Mouse (Mus musculus): Measurements from ENCODE around the gene Olfr315. TPM values are rescaled to one million over a fixed set of nuclear protein-coding genes. Genes with fewer than 3 reads are reported as not detected.
"Not testable (repeated sequence)": the region's sequence is repeated elsewhere in the genome, so short reads cannot be mapped to it uniquely, and the experiment has no call there.

The Olfr315 gene
- polyA plus RNA-seq, 1 experiment from 2014 or later = not detected

DNA sequence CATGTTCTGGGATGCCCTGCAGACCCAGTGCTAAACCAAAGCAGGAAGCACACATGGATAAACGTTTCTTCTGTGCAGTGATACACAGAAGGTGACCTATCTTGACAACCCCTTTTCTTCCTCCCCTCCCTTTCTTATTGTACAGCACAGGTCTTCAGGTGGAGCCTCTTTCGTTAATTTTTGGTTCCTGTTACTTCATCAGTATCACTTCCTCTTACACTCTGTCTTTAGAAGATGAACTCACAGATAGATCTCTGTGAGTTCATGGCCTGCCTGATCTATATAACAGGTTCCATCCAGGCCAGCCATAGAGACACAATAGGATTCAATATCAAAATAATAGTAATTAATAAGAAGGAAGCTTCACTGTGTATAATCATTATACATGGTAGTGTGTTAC, 17.1 kb downstream of the Olfr315 start:
- WGBS = 48% methylated on average over 2 of the region's 2 CpGs
- no peaks in the 10 kb centered on the region for H3K9me3 ChIP-seq
- peaks cover 5% of the 10 kb centered on the region for H3K4me1 ChIP-seq
- H3K4me2 ChIP-seq (replicated peaks) = no peak overlapping the region
- no peak for ATAC-seq (replicated peaks)
- no peaks in the 10 kb centered on the region for H3K27me3 ChIP-seq
- H3K27ac ChIP-seq (replicated peaks) = no peak overlapping the region
- no peaks in the 10 kb centered on the region for H3K36me3 ChIP-seq
- H3K9ac ChIP-seq (replicated peaks) = no peak overlapping the region
- no peak overlapping the region for H3K4me3 ChIP-seq

DNA sequence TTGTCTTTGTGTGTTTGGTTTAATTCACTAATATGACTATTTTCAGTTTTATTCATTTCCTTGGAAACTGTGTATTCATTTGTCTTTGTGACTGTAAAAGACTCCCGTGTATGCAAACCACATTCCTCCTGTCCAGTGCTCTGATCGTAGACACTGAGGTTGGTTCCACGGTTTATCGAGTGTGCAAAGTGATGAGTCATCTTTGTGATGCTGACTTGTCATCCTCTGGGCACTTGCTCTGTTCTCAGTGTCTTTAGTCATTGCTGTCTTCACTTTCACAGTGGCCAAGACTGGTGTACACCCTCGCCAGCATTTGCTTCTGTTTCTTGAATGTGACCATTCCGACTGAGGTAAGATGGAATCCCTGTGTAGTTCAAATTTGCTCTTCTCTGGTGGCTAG, 17.7 kb downstream of the Olfr315 start:
- no peak overlapping the region for H3K9ac ChIP-seq (replicated peaks)
- peaks cover 5% of the 10 kb centered on the region for H3K4me1 ChIP-seq
- no peaks in the 10 kb centered on the region for H3K27me3 ChIP-seq
- no peak for ATAC-seq (replicated peaks)
- no peaks in the 10 kb centered on the region for H3K36me3 ChIP-seq
- no peak overlapping the region for H3K4me2 ChIP-seq (replicated peaks)
- H3K9me3 ChIP-seq = no peaks in the 10 kb centered on the region
- 87% methylated on average over 6 of the region's 6 CpGs for WGBS
- no peak overlapping the region for H3K4me3 ChIP-seq
- H3K27ac ChIP-seq (replicated peaks) = no peak overlapping the region

DNA sequence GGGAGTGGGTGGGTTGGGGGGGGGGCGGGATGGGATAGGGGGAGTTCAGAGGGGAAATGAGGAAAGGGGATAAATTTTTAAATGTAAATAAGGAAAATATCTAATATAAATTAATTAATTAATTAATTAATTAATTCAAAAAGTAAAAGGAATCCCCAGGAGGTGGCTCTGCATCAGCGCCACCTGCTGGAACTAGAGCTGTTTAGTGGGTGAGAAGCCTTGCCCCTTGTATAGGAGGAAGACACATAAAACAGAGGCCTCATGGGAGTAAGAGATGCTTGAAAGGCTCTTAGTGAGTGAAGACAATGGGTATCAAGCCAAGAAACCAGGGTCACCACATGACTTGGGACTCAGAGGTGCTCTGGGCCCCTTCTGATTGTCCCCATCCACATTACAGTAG, 22.9 kb downstream of the Olfr315 start:
- H3K9me3 ChIP-seq = no peaks in the 10 kb centered on the region
- no peak overlapping the region for H3K27ac ChIP-seq (replicated peaks)
- no peaks in the 10 kb centered on the region for H3K4me1 ChIP-seq
- 87% methylated on average over 2 of the region's 2 CpGs for WGBS
- ATAC-seq (replicated peaks) = no peak
- H3K36me3 ChIP-seq = no peaks in the 10 kb centered on the region
- H3K4me2 ChIP-seq (replicated peaks) = no peak overlapping the region
- H3K9ac ChIP-seq (replicated peaks) = no peak overlapping the region
- H3K27me3 ChIP-seq = no peaks in the 10 kb centered on the region
- no peak overlapping the region for H3K4me3 ChIP-seq

DNA sequence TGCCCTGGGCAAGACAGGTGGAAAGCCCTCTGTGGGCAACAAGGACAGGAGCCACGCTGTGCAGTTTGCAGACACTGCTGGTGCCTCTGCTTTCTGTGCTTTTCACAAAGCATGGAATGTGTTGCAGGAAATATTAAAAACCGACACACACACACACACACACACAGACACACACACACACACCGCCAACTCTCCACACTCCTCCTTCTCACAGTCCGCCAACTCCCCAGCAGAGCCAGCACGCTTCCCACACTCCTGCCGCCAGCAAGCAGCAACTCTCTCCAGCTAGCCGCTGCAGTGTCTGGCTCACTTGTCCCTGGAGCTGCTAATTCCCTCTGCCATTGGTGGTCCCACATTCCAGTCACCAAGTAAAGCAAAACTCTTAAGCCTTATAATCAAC, 23.9 kb downstream of the Olfr315 start:
- H3K27ac ChIP-seq (replicated peaks) = no peak overlapping the region
- no peak overlapping the region for H3K4me3 ChIP-seq
- H3K27me3 ChIP-seq = no peaks in the 10 kb centered on the region
- peaks cover 2% of the 10 kb centered on the region for H3K4me1 ChIP-seq
- no peak overlapping the region for H3K4me2 ChIP-seq (replicated peaks)
- no peaks in the 10 kb centered on the region for H3K9me3 ChIP-seq
- no peaks in the 10 kb centered on the region for H3K36me3 ChIP-seq
- ATAC-seq (replicated peaks) = no peak
- H3K9ac ChIP-seq (replicated peaks) = no peak overlapping the region
- WGBS = 79% methylated on average over 7 of the region's 7 CpGs

DNA sequence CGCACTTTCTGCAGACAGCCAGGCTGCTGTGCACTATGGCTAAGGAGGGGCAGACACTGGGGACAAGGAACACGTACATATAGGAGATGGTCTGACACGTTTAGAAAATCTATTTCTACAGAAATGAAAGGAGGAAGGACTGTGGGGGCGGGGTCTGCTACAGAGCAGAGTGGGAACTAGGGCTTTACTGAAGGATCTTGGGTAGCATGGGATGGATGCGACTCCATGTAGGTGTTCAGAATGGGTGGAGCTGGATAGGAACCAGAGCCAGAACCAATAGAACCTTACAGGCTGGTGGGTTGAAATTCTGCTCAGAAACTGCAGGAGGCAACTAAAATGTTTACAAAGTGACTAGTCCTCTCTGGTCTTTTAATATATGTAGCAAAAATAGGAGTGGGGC, 26.8 kb downstream of the Olfr315 start:
- Histone ChIP-seq H3K27ac (replicated peaks) (no peak overlapping the region), H3K36me3 (no peaks in the 10 kb centered on the region), H3K4me2 (replicated peaks) (no peak overlapping the region), H3K4me1 (peaks cover 6% of the 10 kb centered on the region), H3K4me3 (no peak overlapping the region), H3K9me3 (no peaks in the 10 kb centered on the region), H3K27me3 (no peaks in the 10 kb centered on the region), H3K9ac (replicated peaks) (no peak overlapping the region)
- no peak for ATAC-seq (replicated peaks)
- WGBS = 82% methylated on average over 5 of the region's 5 CpGs

DNA sequence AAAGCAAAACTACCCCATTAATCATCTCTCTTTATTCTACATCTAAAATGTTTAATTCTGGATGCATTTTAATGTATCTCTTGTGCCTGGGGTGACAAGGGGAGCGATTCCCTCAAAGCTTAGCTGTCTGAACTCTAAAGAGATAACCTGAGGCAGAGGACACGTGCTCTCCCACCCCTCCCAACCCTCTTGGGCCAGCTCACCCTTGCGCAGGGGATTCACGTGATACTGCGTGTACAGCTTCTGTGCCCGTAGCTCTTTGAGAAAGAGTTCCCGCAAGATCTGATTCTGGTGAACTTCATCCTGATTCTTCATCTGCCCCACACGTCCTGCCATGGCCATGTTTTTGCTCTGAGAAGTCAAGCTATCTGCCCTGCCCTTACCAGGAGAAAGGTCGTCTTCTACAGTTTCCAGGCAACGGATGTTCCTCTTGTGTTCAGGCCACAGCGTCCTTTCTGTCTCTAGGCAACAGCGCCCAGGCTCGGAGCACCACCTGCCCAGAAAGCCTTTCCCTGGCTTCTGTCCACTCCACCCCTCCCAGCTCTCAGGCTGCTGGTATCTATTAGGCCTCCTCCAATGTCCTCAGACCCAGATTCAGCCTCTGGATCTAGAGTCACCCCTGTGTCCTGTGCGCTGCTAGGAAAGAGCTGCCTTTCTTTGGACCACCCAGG, 28.7 kb downstream of the Olfr315 start, which contains the start of gene Fam183b:
Fam183b (minus strand) TSS at position 403 of the 671 bp plus-strand sequence.
- Histone ChIP-seq H3K27ac (replicated peaks) (no peak within 1 kb of the TSS), H3K36me3 (no peaks in the 10 kb centered on the region), H3K4me1 (peaks cover 6% of the 10 kb centered on the region), H3K4me3 (no peak within 1 kb of the TSS), H3K27me3 (no peaks in the 10 kb centered on the region), H3K9ac (replicated peaks) (no peak within 1 kb of the TSS), H3K4me2 (replicated peaks) (peak within 1 kb of the TSS; percentile 26; the same call in 1 of the 2 replicates), H3K9me3 (no peaks in the 10 kb centered on the region)
- WGBS = 22% methylated on average over 14 of the region's 14 CpGs
- ATAC-seq (replicated peaks) = peak; percentile 48; the same call in 1 of the 2 replicates

DNA sequence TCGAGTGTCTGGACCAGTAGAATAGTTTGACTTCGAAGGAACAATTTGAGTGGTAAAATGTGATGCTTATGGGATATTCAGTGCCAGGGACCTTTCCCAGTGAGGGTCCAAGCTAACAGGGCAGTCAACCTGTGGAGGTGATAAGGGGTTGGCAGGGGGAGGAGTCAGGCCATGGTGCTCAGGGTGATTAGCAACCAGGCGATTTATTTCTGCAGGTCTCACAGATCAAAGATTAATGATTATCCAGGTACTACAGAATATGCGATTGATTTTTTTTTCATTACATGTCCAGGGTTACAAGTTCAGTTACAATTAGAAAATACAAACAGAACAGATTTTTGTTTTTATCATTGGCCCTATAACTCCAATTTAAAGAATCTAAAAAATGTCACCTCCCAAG, 30.9 kb downstream of the Olfr315 start:
- ATAC-seq (replicated peaks) = no peak
- H3K9me3 ChIP-seq = no peaks in the 10 kb centered on the region

DNA sequence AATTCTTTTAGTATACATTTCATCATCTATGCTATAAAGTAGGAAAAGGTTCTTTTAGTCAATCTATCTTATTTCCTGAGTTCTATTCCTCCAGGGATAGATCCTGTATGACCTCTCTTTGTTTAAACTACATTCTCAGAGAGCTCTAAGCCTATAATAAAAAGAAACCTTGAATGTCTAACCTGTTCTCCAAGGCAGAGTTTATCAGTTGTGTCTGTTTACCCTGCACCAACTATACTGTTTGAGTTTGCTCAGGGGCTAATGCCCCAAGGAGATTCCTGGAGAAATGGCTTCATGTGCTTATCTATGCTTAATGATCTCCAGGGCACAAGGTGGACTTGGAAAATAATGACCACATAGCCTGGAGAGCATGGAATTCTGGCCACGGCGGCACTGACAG, 31.4 kb downstream of the Olfr315 start:
- H3K4me1 ChIP-seq = peaks cover 6% of the 10 kb centered on the region
- WGBS = 83% methylated on average over 2 of the region's 2 CpGs
- no peaks in the 10 kb centered on the region for H3K9me3 ChIP-seq
- H3K4me3 ChIP-seq = no peak overlapping the region
- no peak overlapping the region for H3K27ac ChIP-seq (replicated peaks)
- no peak for ATAC-seq (replicated peaks)
- no peak overlapping the region for H3K9ac ChIP-seq (replicated peaks)
- H3K27me3 ChIP-seq = no peaks in the 10 kb centered on the region
- H3K36me3 ChIP-seq = no peaks in the 10 kb centered on the region
- H3K4me2 ChIP-seq (replicated peaks) = no peak overlapping the region

More for the DNA sequence above, 30.9 kb downstream of the Olfr315 start:
- H3K4me2 ChIP-seq (replicated peaks) = no peak overlapping the region
- H3K27me3 ChIP-seq = no peaks in the 10 kb centered on the region
- WGBS = 80% methylated on average over 4 of the region's 4 CpGs
- no peaks in the 10 kb centered on the region for H3K36me3 ChIP-seq
- H3K4me1 ChIP-seq = peaks cover 6% of the 10 kb centered on the region
- H3K4me3 ChIP-seq = no peak overlapping the region
- H3K27ac ChIP-seq (replicated peaks) = no peak overlapping the region
- H3K9ac ChIP-seq (replicated peaks) = no peak overlapping the region

DNA sequence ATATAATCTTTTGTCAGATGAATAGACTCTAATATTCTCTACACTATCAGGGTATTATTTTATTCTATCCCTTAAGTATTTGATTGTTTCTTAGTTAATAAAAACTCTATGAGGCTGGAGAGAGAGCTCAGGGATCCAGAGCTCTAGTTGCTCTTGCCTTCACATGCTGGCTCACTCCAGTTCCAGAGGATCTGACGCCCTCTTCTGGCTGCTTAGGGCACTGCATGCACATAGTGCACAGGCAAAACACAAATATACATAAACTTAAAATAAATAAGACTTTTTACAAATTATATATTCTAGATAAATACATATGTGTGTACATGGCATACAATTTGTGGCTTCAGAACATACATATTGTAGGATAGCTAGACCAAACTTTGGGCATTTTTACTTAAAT, 39.0 kb downstream of the Olfr315 start:
- H3K4me1 ChIP-seq = no peaks in the 10 kb centered on the region
- H3K4me3 ChIP-seq = no peak overlapping the region
- ATAC-seq (replicated peaks) = no peak
- no peaks in the 10 kb centered on the region for H3K9me3 ChIP-seq
- H3K27me3 ChIP-seq = no peaks in the 10 kb centered on the region
- H3K9ac ChIP-seq (replicated peaks) = no peak overlapping the region
- no peak overlapping the region for H3K4me2 ChIP-seq (replicated peaks)
- no peak overlapping the region for H3K27ac ChIP-seq (replicated peaks)
- 7% methylated on average over 1 of the region's 1 CpGs for WGBS
- no peaks in the 10 kb centered on the region for H3K36me3 ChIP-seq

DNA sequence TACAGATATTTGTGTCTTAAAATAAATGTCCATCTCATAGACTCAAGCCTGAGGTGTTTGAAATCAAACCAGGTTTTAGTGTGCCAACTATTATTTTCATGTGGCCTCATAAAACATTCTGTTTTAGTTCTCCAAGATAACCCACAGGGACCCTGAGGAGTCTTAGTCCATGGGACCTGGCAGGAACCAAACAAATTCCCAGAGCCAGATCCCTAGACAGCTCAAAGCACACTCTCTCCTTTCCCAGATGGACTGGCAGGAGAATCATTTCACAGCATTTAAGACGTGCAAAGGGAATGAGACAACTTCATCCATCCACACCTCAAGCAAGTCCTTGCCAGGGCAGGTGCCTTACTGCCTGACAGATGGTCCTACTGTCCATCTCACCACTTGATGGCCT, 41.7 kb downstream of the Olfr315 start, which contains the start of gene Olfr313:
Olfr313 (plus strand) TSS at position 301 of the 400 bp plus-strand sequence.
- not testable (repeated sequence) for H3K36me3 ChIP-seq; H3K4me2 ChIP-seq (replicated peaks); H3K4me3 ChIP-seq; H3K27me3 ChIP-seq; ATAC-seq (replicated peaks); H3K9ac ChIP-seq (replicated peaks); H3K4me1 ChIP-seq; H3K9me3 ChIP-seq; H3K27ac ChIP-seq (replicated peaks)
- 44% methylated on average over 1 of the region's 1 CpGs for WGBS

DNA sequence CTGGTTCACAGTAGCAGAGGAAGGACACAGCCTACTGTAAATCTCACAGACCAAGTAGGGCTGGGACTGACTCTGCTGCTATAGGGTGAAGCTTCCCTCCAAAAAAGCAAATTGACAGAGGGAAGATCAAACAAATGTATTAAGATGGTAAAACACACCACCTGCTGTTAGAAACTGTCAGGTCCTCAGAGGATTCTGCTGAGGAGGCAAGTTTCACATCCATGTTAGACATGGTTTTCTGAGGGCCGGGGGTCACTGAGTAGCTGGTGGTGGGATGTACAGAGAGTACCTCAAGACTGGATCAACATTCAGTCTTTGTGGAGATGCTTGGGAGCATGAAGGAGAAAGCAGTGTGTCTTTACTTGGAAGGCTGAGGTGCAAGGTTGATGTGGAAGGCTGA, 42.7 kb downstream of the Olfr315 start:
- Histone ChIP-seq H3K36me3 (no peaks in the 10 kb centered on the region), H3K27ac (replicated peaks) (no peak overlapping the region), H3K4me3 (no peak overlapping the region), H3K9me3 (no peaks in the 10 kb centered on the region), H3K4me1 (no peaks in the 10 kb centered on the region), H3K9ac (replicated peaks) (no peak overlapping the region), H3K4me2 (replicated peaks) (no peak overlapping the region), H3K27me3 (no peaks in the 10 kb centered on the region)
- no peak for ATAC-seq (replicated peaks)
- 92% methylated on average over 1 of the region's 1 CpGs for WGBS

DNA sequence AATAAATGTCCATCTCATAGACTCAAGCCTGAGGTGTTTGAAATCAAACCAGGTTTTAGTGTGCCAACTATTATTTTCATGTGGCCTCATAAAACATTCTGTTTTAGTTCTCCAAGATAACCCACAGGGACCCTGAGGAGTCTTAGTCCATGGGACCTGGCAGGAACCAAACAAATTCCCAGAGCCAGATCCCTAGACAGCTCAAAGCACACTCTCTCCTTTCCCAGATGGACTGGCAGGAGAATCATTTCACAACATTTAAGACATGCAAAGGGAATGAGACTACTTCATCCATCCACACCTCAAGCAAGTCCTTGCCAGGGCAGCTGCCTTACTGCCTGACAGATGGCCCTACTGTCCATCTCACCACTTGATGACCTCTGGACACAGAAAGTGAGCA, 55.9 kb downstream of the Olfr315 start, which contains the start of gene Olfr312:
Olfr312 (plus strand) TSS at position 301 of the 400 bp plus-strand sequence.
- not testable (repeated sequence) for ATAC-seq (replicated peaks); H3K4me3 ChIP-seq; H3K9me3 ChIP-seq; H3K4me2 ChIP-seq (replicated peaks); H3K27me3 ChIP-seq; H3K4me1 ChIP-seq; H3K9ac ChIP-seq (replicated peaks); H3K36me3 ChIP-seq; H3K27ac ChIP-seq (replicated peaks)

DNA sequence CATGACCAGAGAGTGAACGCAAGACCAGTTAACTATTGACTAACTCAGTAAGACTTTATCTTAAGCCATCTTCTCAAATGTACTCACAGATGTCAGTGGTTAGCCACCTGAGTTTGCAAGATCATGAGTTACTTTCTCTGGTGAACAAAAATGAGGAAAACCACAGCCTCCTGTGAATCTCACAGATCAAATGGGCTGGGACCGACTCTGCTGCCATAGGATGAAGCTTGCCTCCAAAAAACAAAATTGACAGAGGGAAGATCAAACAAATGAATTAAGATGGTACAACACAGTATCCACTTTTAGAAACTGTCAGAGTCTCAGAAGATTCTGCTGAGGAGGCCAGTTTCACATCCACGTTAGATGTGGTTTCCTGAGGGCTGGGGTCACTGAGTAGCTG, 56.8 kb downstream of the Olfr315 start:
- H3K27me3 ChIP-seq = no peaks in the 10 kb centered on the region
- no peaks in the 10 kb centered on the region for H3K4me1 ChIP-seq
- WGBS = 82% methylated on average over 3 of the region's 3 CpGs
- no peak overlapping the region for H3K27ac ChIP-seq (replicated peaks)
- no peak overlapping the region for H3K9ac ChIP-seq (replicated peaks)
- no peak for ATAC-seq (replicated peaks)
- H3K4me2 ChIP-seq (replicated peaks) = no peak overlapping the region
- no peaks in the 10 kb centered on the region for H3K36me3 ChIP-seq
- no peaks in the 10 kb centered on the region for H3K9me3 ChIP-seq
- H3K4me3 ChIP-seq = no peak overlapping the region
